Mouse (Mus musculus): ENCODE data around the gene Snn. TPM values are rescaled to one million over a fixed set of nuclear protein-coding genes. Genes with fewer than 3 reads are reported as not detected.

Snn gene
- total and polyA plus RNA-seq, 3 experiments = 34.0 to 93.8 (median 53.1) TPM

DNA sequence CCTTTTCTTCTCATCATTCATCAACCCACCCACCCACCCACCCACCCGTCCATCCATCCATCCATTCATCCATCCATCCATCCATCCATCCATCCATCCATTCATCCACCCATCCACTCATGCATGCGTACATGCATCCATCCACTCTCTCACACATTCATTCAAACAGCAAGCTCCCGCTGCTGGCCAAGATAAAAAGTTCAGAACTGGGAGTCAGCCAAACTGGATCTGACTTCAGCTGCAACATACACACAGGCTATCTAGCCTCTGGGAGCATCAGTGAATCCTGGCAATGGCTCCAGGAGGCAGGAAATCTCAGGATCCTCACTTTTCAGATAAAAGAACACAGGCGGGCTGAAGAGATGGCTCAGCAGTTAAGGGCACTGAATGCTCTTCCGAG, 37.1 kb upstream of the Snn start:
- in situ Hi-C loops (cut with MboI; ENCODE audit: low pct_ligation_motif_present, low pct_unique_long_range_greater_than_20kb, low sequenced_read_pairs) = no loop called here
- H3K4me3 ChIP-seq (replicated peaks in 1 of 3; ENCODE audit: low read depth in 2 of 3, low read length in 2 of 3, poor library complexity in 1 of 3) = no peak overlapping the region
- TF ChIP-seq RCOR1 (conservative IDR thresholded peaks at IDR 0.05; ENCODE audit: low read depth, low read length) = no peak
- dilution Hi-C loops (cut with MboI; ENCODE audit: extremely low pct_ligation_motif_present, extremely low pct_unique_long_range_greater_than_20kb, low sequenced_read_pairs) = no loop called here
- H3K79me2 ChIP-seq (replicated peaks; ENCODE audit: control insufficient read depth, extremely low read depth, insufficient read depth, poor library complexity, severe bottlenecking) = no peaks in the 10 kb centered on the region
- no peak for DNase-seq (ENCODE audit: extremely low read depth)
- H3K27me3 ChIP-seq (replicated peaks) = no peaks in the 10 kb centered on the region
- no peak overlapping the region for H3K9ac ChIP-seq (ENCODE audit: insufficient read depth, low read depth)
- H3K4me1 ChIP-seq (ENCODE audit: control insufficient read depth in 1 of 2, insufficient read depth in 2 of 2) = peaks cover 2 to 17% of the 10 kb centered on the region in 2 experiments
- no peak overlapping the region for H3K4me2 ChIP-seq (ENCODE audit: insufficient read depth, low read depth, poor library complexity, severe bottlenecking)
- no peaks in the 10 kb centered on the region for H3K36me3 ChIP-seq (replicated peaks in 1 of 2; ENCODE audit: control insufficient read depth in 1 of 2, insufficient read depth in 1 of 2, low read length in 1 of 2)
- no peaks in the 10 kb centered on the region for H3K9me3 ChIP-seq (replicated peaks; ENCODE audit: low read length)
- no peak overlapping the region for H3K27ac ChIP-seq (ENCODE audit: insufficient read depth, low read depth)

GRCm38 (mm10) chr16:11024841-11025240, 35.9 kb upstream of the Snn start:
- H3K9me3 ChIP-seq (replicated peaks; ENCODE audit: low read length) = no peaks in the 10 kb centered on the region
- in situ Hi-C loops (cut with MboI; ENCODE audit: low pct_ligation_motif_present, low pct_unique_long_range_greater_than_20kb, low sequenced_read_pairs) = no loop called here
- dilution Hi-C loops (cut with MboI; ENCODE audit: extremely low pct_ligation_motif_present, extremely low pct_unique_long_range_greater_than_20kb, low sequenced_read_pairs) = no loop called here
- no peak overlapping the region for H3K4me2 ChIP-seq (ENCODE audit: insufficient read depth, low read depth, poor library complexity, severe bottlenecking)
- H3K27me3 ChIP-seq (replicated peaks) = no peaks in the 10 kb centered on the region
- peaks cover 2 to 12% of the 10 kb centered on the region in 2 experiments; a peak in 1 of 4 replicates for H3K4me1 ChIP-seq (ENCODE audit: control insufficient read depth in 1 of 2, insufficient read depth in 2 of 2)
- DNase-seq (ENCODE audit: extremely low read depth) = no peak
- TF ChIP-seq ETS1 (conservative IDR thresholded peaks at IDR 0.05; ENCODE audit: low read depth, low read length) = no peak
- no peak for TF ChIP-seq EP300 (IDR thresholded peaks at IDR 0.05; ENCODE audit: low read length)
- TF ChIP-seq JUND (conservative IDR thresholded peaks at IDR 0.05; ENCODE audit: low read depth, low read length) = no peak
- TF ChIP-seq NRF1 (IDR thresholded peaks at IDR 0.05; ENCODE audit: low read depth, low read length) = no peak
- TF ChIP-seq KAT2A (IDR thresholded peaks at IDR 0.05; ENCODE audit: insufficient replicate concordance, low read length) = no peak
- TF ChIP-seq POLR2A (IDR thresholded peaks at IDR 0.05; ENCODE audit: low read depth, low read length) = no peak
- H3K36me3 ChIP-seq (replicated peaks in 1 of 2; ENCODE audit: control insufficient read depth in 1 of 2, insufficient read depth in 1 of 2, low read length in 1 of 2) = peaks cover 0 to 6% of the 10 kb centered on the region in 2 experiments
- no peak overlapping the region for H3K9ac ChIP-seq (ENCODE audit: insufficient read depth, low read depth)
- no peaks in the 10 kb centered on the region for H3K79me2 ChIP-seq (replicated peaks; ENCODE audit: control insufficient read depth, extremely low read depth, insufficient read depth, poor library complexity, severe bottlenecking)
- H3K4me3 ChIP-seq (replicated peaks in 1 of 3; ENCODE audit: low read depth in 2 of 3, low read length in 2 of 3, poor library complexity in 1 of 3) = no peak overlapping the region
- H3K27ac ChIP-seq (ENCODE audit: insufficient read depth, low read depth) = no peak overlapping the region

DNA sequence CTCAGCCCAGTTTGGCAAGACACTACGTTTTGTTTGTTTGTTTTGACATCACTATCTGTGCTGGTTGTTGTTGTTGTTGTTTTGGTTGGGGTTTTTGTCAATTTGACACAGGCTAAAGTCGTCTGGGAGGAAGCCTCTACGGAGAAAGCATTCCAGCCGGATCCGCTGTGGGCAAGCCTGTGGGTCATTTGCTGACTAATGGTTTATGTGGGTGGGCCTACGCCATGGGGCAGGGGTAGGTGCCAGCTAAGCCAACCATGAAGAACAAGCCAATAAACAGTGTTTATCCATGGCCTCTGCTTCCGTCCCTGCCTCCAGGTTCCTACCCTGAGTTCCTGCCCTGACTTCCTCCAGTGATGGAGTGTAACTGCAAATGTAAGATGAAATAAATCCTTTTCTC, 32.5 kb upstream of the Snn start:
- Histone ChIP-seq H3K27ac (ENCODE audit: insufficient read depth, low read depth) (no peak overlapping the region), H3K4me2 (ENCODE audit: insufficient read depth, low read depth, poor library complexity, severe bottlenecking) (no peak overlapping the region), H3K9ac (ENCODE audit: insufficient read depth, low read depth) (no peak overlapping the region), H3K4me3 (replicated peaks in 1 of 3; ENCODE audit: low read depth in 2 of 3, low read length in 2 of 3, poor library complexity in 1 of 3) (no peak overlapping the region), H3K79me2 (replicated peaks; ENCODE audit: control insufficient read depth, extremely low read depth, insufficient read depth, poor library complexity, severe bottlenecking) (no peaks in the 10 kb centered on the region), H3K27me3 (replicated peaks) (no peaks in the 10 kb centered on the region), H3K4me1 (ENCODE audit: control insufficient read depth in 1 of 2, insufficient read depth in 2 of 2) (peaks cover 0 to 12% of the 10 kb centered on the region in 2 experiments; a peak in 2 of 4 replicates), H3K36me3 (replicated peaks in 1 of 2; ENCODE audit: control insufficient read depth in 1 of 2, insufficient read depth in 1 of 2, low read length in 1 of 2) (peaks cover 0 to 35% of the 10 kb centered on the region in 2 experiments), H3K9me3 (replicated peaks; ENCODE audit: low read length) (no peaks in the 10 kb centered on the region)
- dilution Hi-C loops (cut with MboI; ENCODE audit: extremely low pct_ligation_motif_present, extremely low pct_unique_long_range_greater_than_20kb, low sequenced_read_pairs) (no loop called here), in situ Hi-C loops (cut with MboI; ENCODE audit: low pct_ligation_motif_present, low pct_unique_long_range_greater_than_20kb, low sequenced_read_pairs) (no loop called here)
- DNase-seq (ENCODE audit: extremely low read depth) = no peak
- TF ChIP-seq SIN3A (IDR thresholded peaks at IDR 0.05; ENCODE audit: low read length) (no peak), UBTF (IDR thresholded peaks at IDR 0.05; ENCODE audit: low read depth, low read length) (no peak), TBP (conservative IDR thresholded peaks at IDR 0.05; ENCODE audit: low read depth, low read length) (no peak), POLR2AphosphoS2 (IDR thresholded peaks at IDR 0.05; ENCODE audit: low read depth, low read length) (no peak), TCF12 (IDR thresholded peaks at IDR 0.05; ENCODE audit: low read depth, low read length) (no peak), HCFC1 (IDR thresholded peaks at IDR 0.05; ENCODE audit: low read depth, low read length) (no peak)

Measured in CH12.LX (cell line).